Mouse (Mus musculus): ENCODE results near the gene Siah2. TPM values are rescaled to one million over a fixed set of nuclear protein-coding genes. Genes with fewer than 3 reads are reported as not detected.

Gene Siah2
- polyA plus RNA-seq, 1 experiment, result 18.4 TPM

- Histone ChIP-seq H3K4me3 (ENCODE audit: insufficient read depth, poor library complexity, severe bottlenecking) (no peak overlapping the region), H3K79me3 (ENCODE audit: low read depth) (peaks cover 81% of the 10 kb centered on the region), H3K36me3 (ENCODE audit: control insufficient read depth, insufficient read depth) (peaks cover 11% of the 10 kb centered on the region), H3ac (ENCODE audit: control insufficient read depth, insufficient read length, low read depth) (no peak overlapping the region), H3K79me2 (ENCODE audit: control insufficient read depth, insufficient read depth) (peaks cover 100% of the 10 kb centered on the region), H3K27me3 (ENCODE audit: control insufficient read depth, insufficient read depth, insufficient read length) (no peaks in the 10 kb centered on the region)
- TF ChIP-seq MYOG (IDR thresholded peaks at IDR 0.05; ENCODE audit: control insufficient read depth, extremely low read depth, insufficient read length), result no peak
- TF ChIP-seq CEBPB (IDR thresholded peaks at IDR 0.05; ENCODE audit: low read depth), result no peak
- TF ChIP-seq CTCF (IDR thresholded peaks at IDR 0.05; ENCODE audit: control insufficient read depth, insufficient read depth, insufficient read length), result no peak
- no peak for TF ChIP-seq USF1 (IDR thresholded peaks at IDR 0.05; ENCODE audit: low read depth)
- TF ChIP-seq MYOD1 (IDR thresholded peaks at IDR 0.05; ENCODE audit: control insufficient read depth, insufficient read length, low read depth), result no peak
- TF ChIP-seq MAX (IDR thresholded peaks at IDR 0.05), result no peak
- no peak for TF ChIP-seq FOSL1 (IDR thresholded peaks at IDR 0.05; ENCODE audit: insufficient read depth, low read length, poor library complexity, severe bottlenecking)
Observed at GRCm38 (mm10) chr3:58683346-58683745, 8.9 kb downstream of the Siah2 start.

GRCm38 (mm10) chr3:58682336-58682735 is 9.9 kb downstream of the Siah2 start:
- Histone ChIP-seq H3ac (ENCODE audit: control insufficient read depth, insufficient read length, low read depth) (no peak overlapping the region), H3K4me3 (ENCODE audit: insufficient read depth, poor library complexity, severe bottlenecking) (no peak overlapping the region), H3K79me3 (ENCODE audit: low read depth) (peaks cover 79% of the 10 kb centered on the region), H3K79me2 (ENCODE audit: control insufficient read depth, insufficient read depth) (peaks cover 100% of the 10 kb centered on the region), H3K36me3 (ENCODE audit: control insufficient read depth, insufficient read depth) (peaks cover 11% of the 10 kb centered on the region), H3K27me3 (ENCODE audit: control insufficient read depth, insufficient read depth, insufficient read length) (no peaks in the 10 kb centered on the region)
- TF ChIP-seq MYOD1 (IDR thresholded peaks at IDR 0.05; ENCODE audit: control insufficient read depth, insufficient read length, low read depth) (no peak), USF1 (IDR thresholded peaks at IDR 0.05; ENCODE audit: low read depth) (no peak), MAX (IDR thresholded peaks at IDR 0.05) (no peak), CTCF (IDR thresholded peaks at IDR 0.05; ENCODE audit: control insufficient read depth, insufficient read depth, insufficient read length) (no peak), CEBPB (IDR thresholded peaks at IDR 0.05; ENCODE audit: low read depth) (no peak)

- peaks cover 14% of the 10 kb centered on the region for H3K36me3 ChIP-seq (ENCODE audit: control insufficient read depth, insufficient read depth)
- no peak overlapping the region for H3K4me3 ChIP-seq (ENCODE audit: insufficient read depth, poor library complexity, severe bottlenecking)
- peaks cover 100% of the 10 kb centered on the region for H3K79me2 ChIP-seq (ENCODE audit: control insufficient read depth, insufficient read depth)
- H3K79me3 ChIP-seq (ENCODE audit: low read depth), result peaks cover 79% of the 10 kb centered on the region
- no peaks in the 10 kb centered on the region for H3K27me3 ChIP-seq (ENCODE audit: control insufficient read depth, insufficient read depth, insufficient read length)
- no peak overlapping the region for H3ac ChIP-seq (ENCODE audit: control insufficient read depth, insufficient read length, low read depth)
- TF ChIP-seq CTCF (IDR thresholded peaks at IDR 0.05; ENCODE audit: control insufficient read depth, insufficient read depth, insufficient read length) (no peak), MYOG (IDR thresholded peaks at IDR 0.05; ENCODE audit: control insufficient read depth, extremely low read depth, insufficient read length) (no peak), MAX (IDR thresholded peaks at IDR 0.05) (no peak), MYOD1 (IDR thresholded peaks at IDR 0.05; ENCODE audit: control insufficient read depth, insufficient read length, low read depth) (no peak), FOSL1 (IDR thresholded peaks at IDR 0.05; ENCODE audit: insufficient read depth, low read length, poor library complexity, severe bottlenecking) (no peak), CEBPB (IDR thresholded peaks at IDR 0.05; ENCODE audit: low read depth) (no peak), USF1 (IDR thresholded peaks at IDR 0.05; ENCODE audit: low read depth) (no peak)
Observed at GRCm38 (mm10) chr3:58681831-58682230, 10.4 kb downstream of the Siah2 start.

- no peaks in the 10 kb centered on the region for H3K27me3 ChIP-seq (ENCODE audit: control insufficient read depth, insufficient read depth, insufficient read length)
Observed at GRCm38 (mm10) chr3:58680943-58681637, 11.1 kb downstream of the Siah2 start.

GRCm38 (mm10) chr3:58679996-58680395 is 12.2 kb downstream of the Siah2 start:
- H3K4me3 ChIP-seq (ENCODE audit: insufficient read depth, poor library complexity, severe bottlenecking), result no peak overlapping the region
- TF ChIP-seq MYOD1 (IDR thresholded peaks at IDR 0.05; ENCODE audit: control insufficient read depth, insufficient read length, low read depth), result no peak
- no peak for TF ChIP-seq FOSL1 (IDR thresholded peaks at IDR 0.05; ENCODE audit: insufficient read depth, low read length, poor library complexity, severe bottlenecking)
- no peak for TF ChIP-seq CTCF (IDR thresholded peaks at IDR 0.05; ENCODE audit: control insufficient read depth, insufficient read depth, insufficient read length)
- TF ChIP-seq MAX (IDR thresholded peaks at IDR 0.05), result no peak
- TF ChIP-seq CEBPB (IDR thresholded peaks at IDR 0.05; ENCODE audit: low read depth), result no peak
- TF ChIP-seq USF1 (IDR thresholded peaks at IDR 0.05; ENCODE audit: low read depth), result no peak
- no peak for TF ChIP-seq MYOG (IDR thresholded peaks at IDR 0.05; ENCODE audit: control insufficient read depth, extremely low read depth, insufficient read length)
- no peak overlapping the region for H3ac ChIP-seq (ENCODE audit: control insufficient read depth, insufficient read length, low read depth)
- peaks cover 88% of the 10 kb centered on the region for H3K79me2 ChIP-seq (ENCODE audit: control insufficient read depth, insufficient read depth)
- H3K79me3 ChIP-seq (ENCODE audit: low read depth), result peaks cover 64% of the 10 kb centered on the region
- no peaks in the 10 kb centered on the region for H3K27me3 ChIP-seq (ENCODE audit: control insufficient read depth, insufficient read depth, insufficient read length)
- H3K36me3 ChIP-seq (ENCODE audit: control insufficient read depth, insufficient read depth), result peaks cover 23% of the 10 kb centered on the region

More at GRCm38 (mm10) chr3:58680943-58681637, 11.1 kb downstream of the Siah2 start:
- Histone ChIP-seq H3ac (ENCODE audit: control insufficient read depth, insufficient read length, low read depth) (no peak overlapping the region), H3K36me3 (ENCODE audit: control insufficient read depth, insufficient read depth) (peaks cover 14% of the 10 kb centered on the region), H3K79me2 (ENCODE audit: control insufficient read depth, insufficient read depth) (peaks cover 99% of the 10 kb centered on the region), H3K4me3 (ENCODE audit: insufficient read depth, poor library complexity, severe bottlenecking) (no peak overlapping the region), H3K79me3 (ENCODE audit: low read depth) (peaks cover 73% of the 10 kb centered on the region)
- no peak for TF ChIP-seq FOSL1 (IDR thresholded peaks at IDR 0.05; ENCODE audit: insufficient read depth, low read length, poor library complexity, severe bottlenecking)
- no peak for TF ChIP-seq USF1 (IDR thresholded peaks at IDR 0.05; ENCODE audit: low read depth)
- no peak for TF ChIP-seq CTCF (IDR thresholded peaks at IDR 0.05; ENCODE audit: control insufficient read depth, insufficient read depth, insufficient read length)
- no peak for TF ChIP-seq CEBPB (IDR thresholded peaks at IDR 0.05; ENCODE audit: low read depth)
- TF ChIP-seq MYOD1 (IDR thresholded peaks at IDR 0.05; ENCODE audit: control insufficient read depth, insufficient read length, low read depth), result no peak
- TF ChIP-seq MAX (IDR thresholded peaks at IDR 0.05), result no peak
- TF ChIP-seq MYOG (IDR thresholded peaks at IDR 0.05; ENCODE audit: control insufficient read depth, extremely low read depth, insufficient read length), result no peak
